Mouse (Mus musculus) small intestine, adult 2 months (tissue): ENCODE results near the gene Sez6l2.

Experiments
- CTCF ChIP-seq: fragments of 200-500 bp; IDR thresholded peaks from 2 replicates; pipeline ENCODE4 v1.5.1; 2012; ENCODE audit warnings: low read depth, mild to moderate bottlenecking, control low read depth, inconsistent platforms, low read length, moderate library complexity, mixed read lengths; ENCODE audit not compliant: insufficient replicate concordance, insufficient read length; ENCODE audit errors: extremely low read depth
- POLR2A ChIP-seq: fragments of 200-500 bp; IDR thresholded peaks from 2 replicates; pipeline ENCODE4 v1.6.1; 2012; ENCODE audit warnings: low read depth, mild to moderate bottlenecking, control low read depth, inconsistent platforms, low read length, moderate library complexity

DNA sequence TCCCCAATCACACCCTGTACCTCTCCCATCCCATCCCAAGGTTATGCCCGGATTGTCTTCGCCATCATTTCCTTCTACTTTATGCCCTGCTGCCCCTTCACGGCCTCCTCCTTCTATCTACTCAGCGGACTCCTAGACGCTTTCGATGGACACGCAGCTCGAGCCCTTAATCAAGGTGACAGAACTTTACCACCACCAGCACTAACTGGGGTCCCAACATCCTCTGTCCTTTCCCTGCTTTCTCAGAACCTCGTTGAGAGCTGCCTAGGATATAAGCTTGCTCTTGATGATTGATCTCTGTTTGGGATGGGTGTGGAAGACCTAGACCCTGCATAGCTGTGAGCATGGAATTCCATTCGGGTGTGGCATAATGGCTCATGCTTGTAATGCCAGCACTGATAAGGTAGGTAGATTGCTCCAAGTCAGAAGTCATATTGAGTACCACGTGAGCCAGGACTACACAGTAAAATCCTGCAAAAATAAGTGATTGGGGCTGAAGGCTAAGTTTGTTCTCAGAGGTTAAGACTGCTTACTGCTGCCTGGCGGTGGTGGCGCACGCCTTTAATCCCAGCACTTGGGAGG lies 26.6 kb downstream of the Sez6l2 start:
- TF ChIP-seq CTCF (no peak), POLR2A (no peak)
